Mouse (Mus musculus) brain, embryonic 14.5 days (tissue): ENCODE measurements at regions not wholly inside any gene's neighbourhood (a gene's known extent, or its start where the extent isn't known, plus 50 kb on each side); places are given as distances from the start of the nearest gene placed in this dataset.

ENCODE experiments used
- CTCF ChIP-seq: fragments of 200-500 bp; IDR thresholded peaks from 2 replicates; pipeline ENCODE4 v1.5.1; 2012; ENCODE audit warnings: inconsistent platforms, mild to moderate bottlenecking, moderate library complexity, borderline replicate concordance; ENCODE audit not compliant: insufficient read depth, insufficient read length; ENCODE audit errors: extremely low read depth
- POLR2A ChIP-seq: fragments of 200-500 bp; IDR thresholded peaks from 2 replicates; pipeline ENCODE4 v1.6.1; 2012; ENCODE audit warnings: mild to moderate bottlenecking, inconsistent platforms, borderline replicate concordance; ENCODE audit not compliant: poor library complexity, insufficient read depth, insufficient read length, severe bottlenecking; ENCODE audit errors: extremely low read depth

DNA sequence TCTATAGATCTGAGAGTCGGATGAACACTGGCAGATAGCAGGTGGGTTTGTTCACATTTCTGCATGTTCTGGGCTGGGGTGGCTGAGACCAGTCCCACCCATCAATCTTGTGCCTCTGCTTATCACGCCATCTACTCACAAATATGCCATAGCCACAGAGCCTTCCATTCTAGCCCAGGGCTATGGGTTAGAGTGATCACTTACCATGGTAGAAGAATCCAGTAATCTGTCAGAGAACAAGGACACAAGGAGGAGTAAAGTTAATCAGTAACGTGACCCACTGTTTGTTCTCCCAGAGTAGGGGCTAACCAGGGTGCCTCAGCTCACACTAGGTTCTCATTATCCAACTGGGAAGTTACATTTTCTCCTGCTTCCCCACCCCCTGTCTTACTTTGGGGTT, 52.1 kb upstream of the Cd93 start:
- TF ChIP-seq CTCF = no peak
- TF ChIP-seq POLR2A = no peak
